Mouse (Mus musculus): Measurements from ENCODE around the gene Med19. TPM values are rescaled to one million over a fixed set of nuclear protein-coding genes. Genes with fewer than 3 reads are reported as not detected.
"Not testable (repeated sequence)": the region's sequence is repeated elsewhere in the genome, so short reads cannot be mapped to it uniquely, and the experiment has no call there.

The Med19 gene
- total RNA-seq, 2 experiments from 2014 or later, result 36.1 to 36.8 TPM

DNA sequence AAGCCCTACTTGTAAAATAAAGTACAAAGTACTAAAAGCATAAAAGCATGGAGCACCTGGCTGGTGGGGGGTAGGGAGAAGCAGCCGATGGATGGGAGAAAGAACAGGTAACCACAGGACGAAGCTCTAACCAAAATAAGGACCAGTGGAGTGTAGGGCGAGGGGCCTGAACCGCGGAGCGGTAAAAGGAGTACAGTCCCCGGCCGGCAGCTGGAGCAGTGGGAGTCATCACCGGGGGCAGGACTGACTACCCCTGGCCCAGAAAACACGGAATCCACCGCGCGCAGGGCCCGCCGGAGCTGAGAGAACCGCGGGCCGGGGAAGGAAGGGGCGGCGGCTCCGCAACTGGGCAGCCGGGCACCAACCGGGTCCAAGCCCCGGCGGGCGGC is 36.2 kb downstream of the Med19 start:
- intact Hi-C loops (cut with DNase I), result no loop called here
- no peak for DNase-seq (ENCODE audit: extremely low spot score in 1 of 2, low spot score in 2 of 2)

DNA sequence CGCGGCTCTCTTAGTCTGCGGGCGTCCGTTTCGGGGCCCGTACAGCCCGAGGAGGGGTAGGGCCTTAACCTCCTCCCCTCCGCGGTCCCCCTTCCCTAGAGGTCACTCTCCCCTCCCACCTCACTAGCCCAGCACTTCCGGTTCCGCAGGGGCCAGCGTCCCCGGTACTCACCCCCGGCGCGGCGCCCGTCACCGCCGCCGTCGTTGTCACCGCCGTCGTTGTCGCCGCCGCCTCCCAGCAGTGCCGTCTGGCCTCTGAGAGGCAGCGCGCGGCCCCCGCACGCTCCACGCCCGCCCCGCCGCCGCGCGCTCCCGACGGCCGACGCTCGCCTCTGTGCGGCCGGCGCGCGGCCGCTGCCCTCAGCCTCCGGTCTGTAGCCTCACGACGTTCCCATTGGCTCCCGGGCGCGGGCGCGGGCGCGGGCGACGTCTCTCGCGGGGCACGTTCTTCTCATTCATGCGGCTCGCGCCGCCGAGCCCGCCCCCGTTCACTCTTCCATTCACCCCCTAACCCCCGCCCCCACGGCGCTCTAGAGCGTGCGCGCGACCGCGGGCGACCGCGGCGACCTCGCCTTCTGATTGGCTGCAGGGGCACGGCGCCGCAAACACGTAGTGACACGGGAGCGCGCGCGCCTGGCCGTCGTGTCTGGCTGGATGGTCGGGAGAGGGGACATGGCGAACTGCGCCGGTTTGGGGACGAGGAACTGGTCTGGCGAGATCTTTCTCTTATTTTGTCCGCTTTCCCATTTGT is 36.8 kb downstream of the Med19 start, which contains the start of gene Zdhhc5:
Zdhhc5 (minus strand) TSS at position 370 of the 751 bp plus-strand sequence.
- intact Hi-C loops (cut with DNase I), result no loop called here

DNA sequence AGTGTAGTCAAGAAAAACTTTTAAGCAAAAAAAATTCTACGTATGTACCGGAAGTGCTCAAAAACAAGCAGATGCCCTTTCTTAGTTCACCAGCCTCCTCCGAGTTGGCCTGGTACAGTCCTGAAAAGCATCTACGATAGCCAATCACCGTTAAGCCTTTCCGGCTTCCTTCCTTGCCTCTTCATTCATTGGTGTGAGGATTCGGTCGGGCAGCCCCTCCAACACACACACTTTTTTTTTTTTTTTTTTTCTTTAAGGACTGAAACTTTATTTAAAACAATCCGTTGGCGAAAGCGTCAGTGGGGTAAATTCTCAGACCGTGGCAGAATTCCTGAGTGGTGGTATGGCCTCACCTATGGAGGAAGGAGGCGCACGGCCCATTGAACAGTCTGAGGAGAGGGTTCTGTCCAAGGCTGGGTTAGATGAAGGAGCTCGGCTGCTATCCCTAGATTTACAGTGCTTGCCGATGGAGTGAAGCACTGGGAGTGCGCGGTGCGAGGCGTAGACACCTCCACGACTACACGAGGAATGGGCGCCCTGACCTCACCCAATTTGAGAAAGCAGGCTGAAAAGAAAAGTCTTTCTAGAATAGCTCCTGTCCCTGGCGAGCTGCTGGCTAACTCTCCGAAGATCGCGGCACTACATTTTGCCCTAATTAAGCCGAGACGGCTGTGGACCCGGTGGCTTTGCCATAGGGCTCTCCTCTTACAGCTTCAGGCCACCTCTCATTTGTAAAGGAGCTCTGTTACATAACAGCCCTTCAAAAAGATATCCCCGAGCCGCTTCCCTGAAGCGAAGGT is 37.6 kb downstream of the Med19 start:
- DNase-seq (ENCODE audit: extremely low spot score in 1 of 2, low spot score in 2 of 2), result peak; percentile 87 to 93
- intact Hi-C loops (cut with DNase I), result no loop called here

More for the DNA sequence above, 36.8 kb downstream of the Med19 start, which contains the start of gene Zdhhc5:
- peak; percentile 98 to 100 for DNase-seq (ENCODE audit: extremely low spot score in 1 of 2, low spot score in 2 of 2)

DNA sequence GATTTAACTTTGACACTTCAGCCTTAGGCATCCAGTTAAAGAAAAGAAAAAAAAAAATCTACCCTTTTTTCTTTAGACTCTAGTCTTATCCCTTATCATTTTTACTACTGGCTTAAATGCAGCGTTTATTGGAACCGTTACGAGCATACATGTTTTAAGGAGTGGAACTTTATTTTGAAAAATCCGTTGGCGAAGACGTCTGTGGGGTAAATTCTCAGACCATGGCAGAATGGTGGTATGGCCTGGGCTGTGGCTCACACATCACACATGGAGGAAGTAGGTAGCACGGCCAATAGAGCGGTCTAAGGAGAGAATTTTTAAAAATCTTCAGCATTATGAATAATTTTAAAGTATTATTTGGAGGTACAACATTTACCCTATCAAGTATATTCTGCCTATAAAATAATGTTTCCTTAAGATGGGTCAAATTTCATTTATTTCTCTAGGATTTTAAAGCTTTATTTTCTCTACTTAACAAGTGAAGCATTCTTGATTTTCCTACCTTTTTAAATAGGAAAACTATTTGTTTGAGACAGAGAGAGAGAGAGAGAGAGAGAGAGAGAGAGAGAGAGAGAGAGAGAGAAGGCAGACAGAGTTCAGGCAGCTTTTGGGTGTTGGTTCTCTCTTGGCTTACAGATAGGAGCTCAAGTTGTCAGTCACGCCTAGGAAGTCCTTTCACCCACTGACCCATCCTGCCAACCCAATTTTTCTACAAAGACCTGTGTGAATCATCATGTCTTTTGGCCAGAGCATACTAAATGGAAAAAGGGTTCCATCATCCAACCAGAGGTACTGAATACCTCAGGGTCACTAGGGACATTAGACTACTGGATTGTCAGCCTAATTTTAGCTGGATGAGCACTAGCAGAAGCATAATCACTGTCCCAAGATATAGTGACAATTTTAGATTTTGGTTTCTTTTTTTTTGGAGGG is 38.5 kb downstream of the Med19 start:
- no peak for DNase-seq (ENCODE audit: extremely low spot score in 1 of 2, low spot score in 2 of 2)
- intact Hi-C loops (cut with DNase I), result no loop called here

DNA sequence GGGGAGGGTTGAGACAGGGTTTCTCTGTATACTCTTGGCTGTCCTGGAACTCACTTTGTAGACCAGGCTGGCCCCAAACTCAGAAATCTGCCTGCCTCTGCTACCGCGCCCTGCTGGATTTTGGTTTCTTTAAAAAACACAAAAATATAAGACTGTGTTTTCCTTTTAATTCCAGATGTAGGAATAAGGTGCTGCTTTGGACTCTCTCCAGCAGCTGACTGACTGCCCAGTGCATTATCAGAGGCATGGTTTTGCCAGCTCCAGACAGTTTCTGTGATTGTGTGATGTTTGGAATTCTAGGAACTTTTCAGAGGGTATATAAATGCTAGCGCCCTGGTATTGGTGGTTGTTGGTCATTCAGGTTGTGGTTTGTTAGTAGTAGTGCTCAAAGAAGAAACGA is 39.2 kb downstream of the Med19 start:
- intact Hi-C loops (cut with DNase I), result no loop called here
- no peak for DNase-seq (ENCODE audit: extremely low spot score in 1 of 2, low spot score in 2 of 2)

DNA sequence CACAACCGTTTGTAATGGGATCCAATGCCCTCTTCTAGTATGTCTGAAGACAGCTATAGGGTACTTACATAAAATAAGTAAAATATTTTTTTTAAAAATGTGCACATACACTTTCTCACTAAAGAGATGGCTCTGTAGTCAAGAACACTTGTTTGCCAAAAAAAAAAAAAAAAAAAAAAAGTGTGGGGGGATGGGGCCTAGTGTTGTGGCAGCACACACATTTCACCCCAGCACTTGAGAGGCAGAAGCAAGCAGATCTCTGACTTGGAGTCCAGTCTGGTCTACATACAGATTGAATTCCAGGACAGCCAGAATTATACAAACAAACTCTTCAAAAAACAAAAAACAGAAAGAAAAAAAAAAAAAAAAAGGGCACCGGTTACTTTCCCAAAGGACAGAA is 42.5 kb downstream of the Med19 start:
- intact Hi-C loops (cut with DNase I), result no loop called here
- DNase-seq (ENCODE audit: extremely low spot score in 1 of 2, low spot score in 2 of 2), result no peak

DNA sequence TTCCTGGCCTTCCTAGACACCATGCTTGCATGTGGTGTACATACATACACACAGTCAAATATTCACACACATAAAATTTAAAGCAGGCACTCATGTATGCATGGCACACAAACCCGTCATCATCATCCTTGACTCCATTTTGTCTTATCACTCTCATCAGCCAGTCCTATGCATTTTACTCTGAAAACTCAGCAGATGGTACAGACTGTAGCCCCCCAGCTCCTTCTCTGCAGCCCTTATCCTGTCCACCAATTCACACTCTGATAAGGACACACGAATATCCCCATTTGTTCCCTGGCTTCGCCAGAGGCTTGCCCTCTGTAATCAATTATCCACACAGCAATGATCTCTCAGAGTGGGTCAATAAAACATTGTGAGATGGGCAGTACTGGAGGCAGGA is 43.0 kb downstream of the Med19 start:
- DNase-seq (ENCODE audit: extremely low spot score in 1 of 2, low spot score in 2 of 2), result no peak
- intact Hi-C loops (cut with DNase I), result no loop called here

DNA sequence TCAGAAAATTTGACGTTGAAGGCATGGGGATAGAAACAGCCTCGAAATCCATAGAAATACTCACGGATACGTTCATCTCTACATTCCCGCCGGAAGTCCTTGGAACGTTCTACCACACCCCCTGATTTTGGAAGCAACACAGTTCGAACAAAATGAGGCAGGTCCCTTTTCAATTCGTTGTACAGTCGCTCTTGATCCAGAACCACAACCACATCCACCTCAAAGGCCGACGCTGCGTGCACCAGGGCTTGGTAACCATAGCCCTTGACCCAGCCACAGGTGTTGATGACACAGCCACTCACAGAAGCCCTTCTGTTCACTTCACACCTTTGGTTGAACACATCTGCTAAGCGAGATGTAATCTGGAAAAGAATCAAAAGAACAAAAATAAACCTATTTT is 45.7 kb downstream of the Med19 start:
- no peak for DNase-seq (ENCODE audit: extremely low spot score in 1 of 2, low spot score in 2 of 2)
- intact Hi-C loops (cut with DNase I), result no loop called here

DNA sequence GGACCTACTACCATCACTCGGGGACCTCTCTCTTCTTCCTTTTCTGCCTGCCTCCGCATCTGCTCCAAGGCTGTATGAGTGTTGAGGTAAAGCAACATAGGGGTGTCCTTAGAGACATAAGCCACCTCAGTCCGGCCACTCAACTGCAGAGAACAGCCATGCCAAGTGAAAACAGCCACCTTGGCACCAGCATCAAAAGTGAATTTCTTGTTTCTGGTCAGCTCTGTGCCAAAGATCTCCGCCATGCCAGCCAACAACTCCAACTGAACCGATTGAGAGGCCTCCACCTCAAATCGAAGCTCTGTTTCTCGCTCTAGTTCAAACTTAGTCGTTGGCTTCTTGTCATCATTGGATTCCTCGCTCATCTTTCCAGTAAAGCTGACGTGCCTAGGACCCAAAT is 47.6 kb downstream of the Med19 start:
- intact Hi-C loops (cut with DNase I), result no loop called here
- no peak for DNase-seq (ENCODE audit: extremely low spot score in 1 of 2, low spot score in 2 of 2)

DNA sequence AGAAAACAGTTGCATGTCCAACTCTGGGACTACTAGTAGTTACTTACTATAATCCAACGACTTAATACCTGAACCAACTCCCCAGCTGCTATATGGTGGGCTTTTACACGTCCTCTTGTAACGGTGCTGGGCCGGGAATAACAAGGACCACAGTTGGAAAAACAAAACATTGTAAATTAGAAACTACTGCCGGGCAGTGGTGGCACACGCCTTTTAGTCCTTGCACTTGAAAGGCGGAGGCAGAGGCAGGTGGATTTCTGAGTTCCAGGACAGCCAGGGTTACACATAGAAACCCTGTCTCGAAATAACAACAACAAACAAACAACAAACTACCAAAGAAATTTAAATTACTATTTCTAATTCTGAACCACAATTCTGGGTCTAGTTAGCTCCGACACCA is 48.5 kb downstream of the Med19 start:
- intact Hi-C loops (cut with DNase I), result no loop called here
- DNase-seq (ENCODE audit: extremely low spot score in 1 of 2, low spot score in 2 of 2), result no peak

DNA sequence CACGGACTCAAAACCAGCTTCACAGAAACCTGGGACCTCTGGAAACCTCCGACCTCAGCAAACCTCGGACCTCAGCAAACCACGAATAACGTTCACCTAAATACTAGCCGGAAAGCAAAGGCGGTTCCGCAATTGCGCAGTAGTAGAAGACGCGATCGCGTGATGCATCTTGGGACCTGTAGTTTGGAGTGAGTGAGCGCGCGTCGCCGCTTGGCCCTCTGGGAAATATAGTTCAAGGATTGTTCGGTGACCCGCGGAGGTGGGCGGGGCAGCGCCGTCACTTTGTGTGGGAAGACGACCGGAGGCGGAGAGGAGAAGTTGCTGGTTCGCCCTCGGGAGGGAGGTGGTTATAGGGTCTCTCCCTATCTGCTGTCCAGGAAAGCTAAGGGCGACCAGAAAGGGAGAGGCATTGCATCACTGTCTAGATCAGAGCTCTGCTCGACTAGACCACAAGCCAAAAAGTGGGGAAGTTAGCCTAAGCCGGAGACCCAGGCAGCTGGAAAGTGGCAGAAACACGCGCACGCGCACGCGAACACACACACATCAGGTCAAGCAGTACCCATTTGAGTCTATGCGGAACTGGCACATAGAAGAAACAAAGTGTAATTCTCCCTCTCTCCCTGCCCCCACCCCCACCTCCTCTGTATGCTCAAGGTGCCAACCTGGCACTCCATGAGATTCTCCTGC is 49.1 kb downstream of the Med19 start, which contains the start of gene Clp1:
Clp1 (minus strand) TSS at position 179 of the 687 bp plus-strand sequence.
- intact Hi-C loops (cut with DNase I), result no loop called here
- peak; percentile 95 to 97 for DNase-seq (ENCODE audit: extremely low spot score in 1 of 2, low spot score in 2 of 2)

DNA sequence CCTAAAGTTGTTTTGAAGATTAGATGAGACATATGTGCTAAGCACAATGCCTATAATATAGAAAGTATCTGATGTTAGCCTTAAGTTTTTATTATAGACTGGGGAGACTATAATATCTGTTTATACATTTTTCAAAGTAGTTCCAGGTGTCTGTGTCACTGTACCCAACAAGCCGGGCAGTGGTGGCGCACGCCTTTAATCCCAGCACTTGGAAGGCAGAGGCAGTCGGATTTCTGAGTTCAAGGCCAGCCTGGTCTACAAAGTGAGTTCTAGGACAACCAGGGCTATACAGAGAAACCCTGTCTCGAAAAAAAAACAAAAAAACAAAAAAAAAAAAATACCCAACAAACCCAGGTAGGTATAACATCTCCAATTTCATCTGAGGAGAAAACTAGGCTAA is 50.0 kb downstream of the Med19 start:
- DNase-seq (ENCODE audit: extremely low spot score in 1 of 2, low spot score in 2 of 2); intact Hi-C loops (cut with DNase I): not testable (repeated sequence)

DNA sequence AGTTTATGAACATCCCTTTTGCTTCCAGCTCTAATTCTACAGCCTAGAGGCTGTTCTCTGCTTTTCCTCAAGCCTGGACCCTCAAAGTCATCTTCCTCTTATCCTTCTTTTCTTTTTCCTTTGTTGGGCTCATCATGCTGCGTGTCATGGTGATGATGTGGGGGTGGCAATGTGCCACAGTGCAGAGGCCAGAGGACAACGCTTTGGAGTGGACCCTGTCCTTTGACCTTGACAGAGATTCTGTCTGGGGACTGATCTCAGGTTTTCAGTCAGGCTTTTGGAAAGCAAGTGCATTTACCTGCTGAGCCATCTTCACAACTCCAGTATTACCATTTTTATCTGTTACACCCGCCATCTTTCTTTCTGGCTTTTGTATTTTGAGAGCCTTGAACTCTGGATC is 53.0 kb downstream of the Med19 start:
- intact Hi-C loops (cut with DNase I), result loop anchor here (10.0 kb wide), 1 partner anchor 314 kb away; the partner anchor contains the start of gene Tnks1bp1
- no peak for DNase-seq (ENCODE audit: extremely low spot score in 1 of 2, low spot score in 2 of 2)

DNA sequence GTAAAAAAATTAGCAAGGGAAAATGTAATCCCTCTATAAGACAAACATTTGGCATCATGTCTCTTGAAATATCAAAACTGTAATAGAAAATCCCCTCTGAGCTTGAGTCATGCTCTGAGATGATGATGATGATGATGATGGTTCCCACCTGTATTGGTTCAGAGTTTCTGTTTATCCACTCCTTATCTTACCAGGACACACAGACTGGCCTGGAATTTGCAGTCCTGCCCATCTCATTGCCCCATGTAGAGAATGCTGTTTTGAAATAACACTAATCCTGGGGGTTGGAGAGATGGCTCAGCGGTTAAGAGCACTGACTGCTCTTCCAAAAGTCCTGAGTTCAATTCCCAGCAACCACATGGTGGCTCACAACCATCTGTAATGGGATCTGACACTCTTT is 54.2 kb downstream of the Med19 start:
- intact Hi-C loops (cut with DNase I), result loop anchor here (10.0 kb wide), 1 partner anchor 312 kb away; the partner anchor contains the start of gene Tnks1bp1
- no peak for DNase-seq (ENCODE audit: extremely low spot score in 1 of 2, low spot score in 2 of 2)

DNA sequence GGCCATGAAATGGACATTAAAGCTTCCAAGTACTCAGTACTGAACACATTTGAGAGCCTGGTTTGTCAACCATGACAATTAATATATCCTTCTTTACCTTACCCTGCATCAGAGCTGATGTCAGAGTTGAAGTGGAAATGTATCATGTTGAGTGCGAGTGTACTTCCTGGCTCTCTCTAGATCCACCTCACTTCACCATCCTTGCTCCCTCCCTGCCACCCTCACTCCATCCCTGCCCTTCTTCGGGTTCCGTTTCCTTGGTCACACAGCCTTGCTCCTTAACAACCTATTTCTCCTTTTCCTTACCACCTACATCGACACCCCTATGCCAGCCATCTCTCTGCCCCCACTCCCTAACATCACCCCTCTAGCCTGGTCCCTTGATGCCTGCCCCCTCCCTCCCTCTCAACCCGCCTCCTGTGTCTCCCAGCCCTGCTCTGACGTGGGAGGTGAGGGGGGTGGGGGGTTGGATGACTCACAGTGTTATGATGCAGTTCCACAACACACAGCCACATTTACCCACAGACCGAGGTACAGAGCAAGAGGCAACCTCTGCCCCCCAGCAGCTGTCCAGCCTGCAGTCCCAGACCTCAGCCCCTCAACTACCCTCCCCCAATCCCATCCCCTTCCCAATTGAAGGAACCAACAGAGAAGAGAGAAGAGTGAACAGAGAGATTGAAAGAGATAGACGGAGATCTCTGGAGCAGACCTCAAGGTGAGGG is 55.5 kb downstream of the Med19 start, which contains the start of gene Ypel4:
Ypel4 (plus strand) TSS at position 480 of the 722 bp plus-strand sequence.
- peak in 1 of 2 experiments; percentile 64 for DNase-seq (ENCODE audit: extremely low spot score in 1 of 2, low spot score in 2 of 2)

DNA sequence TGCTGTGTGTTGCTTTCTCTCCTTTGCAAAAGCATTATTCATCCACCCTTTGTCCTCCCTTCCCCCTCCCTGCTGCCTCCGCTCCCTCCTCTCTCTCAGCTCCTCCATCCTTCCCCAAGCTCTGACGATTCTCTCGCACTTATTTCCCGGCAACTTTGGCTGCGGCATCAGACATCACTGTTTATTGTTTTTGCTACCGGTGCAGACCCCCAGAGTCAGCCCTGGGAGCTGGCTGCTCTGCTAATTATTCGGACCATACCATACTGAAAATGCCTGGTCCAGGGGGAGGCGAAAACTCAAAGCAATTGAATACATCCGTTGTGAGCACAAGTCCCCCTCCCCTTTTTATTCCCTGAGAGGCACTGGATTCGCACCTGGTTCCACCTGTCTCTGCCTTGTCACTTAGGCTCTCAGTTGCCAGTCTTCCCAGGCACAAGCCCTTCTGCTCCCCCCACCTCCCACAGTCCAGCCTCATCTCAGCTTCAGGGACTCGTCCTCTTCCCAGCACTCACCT is 56.2 kb downstream of the Med19 start:
- peak in 1 of 2 experiments; percentile 37 for DNase-seq (ENCODE audit: extremely low spot score in 1 of 2, low spot score in 2 of 2)
- intact Hi-C loops (cut with DNase I), result loop anchor here (10.0 kb wide), 1 partner anchor 310 kb away; the partner anchor contains the start of gene Tnks1bp1

More for the DNA sequence above, 55.5 kb downstream of the Med19 start, which contains the start of gene Ypel4:
- intact Hi-C loops (cut with DNase I), result loop anchor here (10.0 kb wide), 1 partner anchor 311 kb away; the partner anchor contains the start of gene Tnks1bp1

DNA sequence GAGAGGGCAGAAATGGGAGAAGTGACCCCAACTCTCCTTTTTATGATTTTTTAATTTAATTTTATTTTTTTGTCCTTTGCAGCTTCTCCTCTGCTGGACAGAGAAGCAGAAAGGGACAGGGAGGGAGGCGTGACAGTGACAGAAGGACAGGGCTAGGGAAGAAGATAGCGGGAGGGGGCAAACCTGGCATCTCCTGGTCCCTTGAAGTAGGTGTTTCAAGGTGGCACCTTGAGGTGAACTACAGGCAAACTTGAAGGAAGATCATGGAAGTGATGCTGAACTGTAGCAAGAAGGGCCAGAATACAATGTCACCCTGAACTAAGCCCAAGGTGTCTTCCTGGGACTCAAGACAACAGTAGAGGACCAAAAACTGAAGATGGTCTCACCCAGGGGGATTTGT is 56.7 kb downstream of the Med19 start:
- intact Hi-C loops (cut with DNase I), result loop anchor here (10.0 kb wide), 1 partner anchor 310 kb away; the partner anchor contains the start of gene Tnks1bp1
- DNase-seq (ENCODE audit: extremely low spot score in 1 of 2, low spot score in 2 of 2), result no peak
